Mouse (Mus musculus) gastrocnemius, adult 18-20 months (tissue): ENCODE data around the gene Gm49450. TPM values are rescaled to one million over a fixed set of nuclear protein-coding genes. Genes with fewer than 3 reads are reported as not detected.
"Not testable (repeated sequence)": the region's sequence is repeated elsewhere in the genome, so short reads cannot be mapped to it uniquely, and the experiment has no call there.

Source experiments
- DNase-seq: peaks from one replicate; pipeline ENCODE4 v3.0.0; 2021; ENCODE audit warnings: low spot score
- total RNA-seq, 2 experiments: library from RNA; stranded (reverse); gene quantifications; 2 replicates each; pipeline ENCODE4 v1.2.3; 2021

Gene Gm49450
- total RNA-seq, 2 experiments from 2014 or later: not detected

DNA sequence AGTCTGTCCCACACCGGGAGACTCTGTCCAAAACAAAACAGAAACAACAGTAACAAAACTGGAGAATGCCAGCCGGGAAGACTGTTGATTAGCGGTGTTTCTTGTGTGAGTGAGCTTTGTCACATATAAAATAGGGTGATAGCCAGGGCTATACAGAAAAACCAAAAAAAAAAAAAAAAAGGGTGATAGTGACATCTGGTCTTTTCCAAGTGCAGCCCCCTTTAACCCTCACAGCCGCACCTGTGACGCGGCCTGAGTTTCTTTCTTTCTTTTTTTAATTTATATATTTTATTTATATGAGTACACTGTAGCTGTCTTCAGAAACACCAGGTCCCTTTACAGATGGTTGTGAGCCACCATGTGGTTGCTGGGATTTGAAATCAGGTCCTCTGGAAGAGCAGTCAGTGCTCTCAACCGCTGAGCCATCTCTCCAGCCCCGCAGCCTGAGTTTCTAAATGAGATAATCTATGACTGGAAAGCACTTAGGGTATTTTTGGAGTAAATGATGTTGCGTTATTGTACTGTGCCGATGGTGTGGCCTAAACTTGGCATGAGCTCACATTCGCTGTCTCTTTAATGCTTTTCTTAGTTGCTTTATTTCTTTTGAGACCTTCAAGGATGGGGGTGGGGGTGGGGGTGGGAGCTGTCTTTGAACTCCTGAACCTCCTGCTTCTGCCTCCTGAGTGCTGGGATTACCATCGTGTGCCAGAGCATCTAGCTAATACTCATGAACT is 32.8 kb upstream of the Gm49450 start:
- DNase-seq: no peak

- peak; percentile 82 for DNase-seq
These were observed 32.1 kb upstream of the Gm49450 start for GRCm38 (mm10) chr15:98985240-98985981.

DNA sequence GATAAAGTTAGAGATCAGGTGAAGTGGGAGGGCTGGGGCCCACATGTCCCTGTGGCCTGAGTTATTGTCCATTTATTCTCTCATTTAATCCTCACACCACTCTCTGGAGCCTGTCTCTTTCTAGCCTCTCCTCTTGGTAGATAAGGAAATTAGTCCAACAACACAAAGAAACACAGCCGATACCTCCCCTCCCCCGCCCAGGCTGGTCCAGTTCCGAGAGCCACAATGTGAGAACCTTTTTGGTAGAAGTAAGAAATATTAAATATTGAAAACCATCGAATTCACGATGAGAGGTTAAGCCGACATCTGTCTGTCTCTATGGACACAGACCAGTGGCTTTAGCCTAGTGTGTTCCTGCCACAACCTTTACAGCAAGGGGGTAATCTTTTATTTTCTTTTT is 31.3 kb upstream of the Gm49450 start:
- no peak for DNase-seq

DNA sequence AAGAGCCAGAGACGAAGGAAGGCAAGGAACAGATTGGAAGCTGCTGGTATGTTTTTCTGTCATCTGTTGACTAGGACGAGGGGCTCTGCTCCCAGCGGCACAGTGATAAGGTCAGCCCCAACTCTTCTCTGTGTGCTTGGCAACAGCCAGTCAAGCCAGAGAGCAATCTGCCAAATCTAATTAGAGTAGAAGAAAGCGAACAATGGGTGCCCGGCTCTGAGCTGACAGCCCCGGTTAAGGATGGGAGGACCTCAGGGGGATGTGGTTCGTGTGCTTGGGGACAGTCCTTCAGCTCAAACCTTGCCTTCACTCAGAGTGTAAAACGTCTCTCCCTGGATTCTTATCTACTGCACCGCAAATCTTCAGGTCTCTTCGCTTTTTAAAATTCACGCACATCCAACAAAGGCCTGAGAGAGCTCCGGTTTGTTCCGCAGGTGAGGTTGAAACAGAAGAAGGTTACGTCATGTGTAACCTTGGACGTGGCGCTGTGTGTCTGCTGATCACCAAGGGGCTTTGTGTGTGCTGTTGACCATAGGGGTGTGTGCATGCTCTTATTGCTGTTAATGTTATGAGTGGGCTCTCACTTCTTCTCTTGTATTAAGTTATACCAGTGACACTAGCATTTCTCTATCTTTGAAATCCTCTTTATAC is 30.2 kb upstream of the Gm49450 start:
- no peak for DNase-seq

DNA sequence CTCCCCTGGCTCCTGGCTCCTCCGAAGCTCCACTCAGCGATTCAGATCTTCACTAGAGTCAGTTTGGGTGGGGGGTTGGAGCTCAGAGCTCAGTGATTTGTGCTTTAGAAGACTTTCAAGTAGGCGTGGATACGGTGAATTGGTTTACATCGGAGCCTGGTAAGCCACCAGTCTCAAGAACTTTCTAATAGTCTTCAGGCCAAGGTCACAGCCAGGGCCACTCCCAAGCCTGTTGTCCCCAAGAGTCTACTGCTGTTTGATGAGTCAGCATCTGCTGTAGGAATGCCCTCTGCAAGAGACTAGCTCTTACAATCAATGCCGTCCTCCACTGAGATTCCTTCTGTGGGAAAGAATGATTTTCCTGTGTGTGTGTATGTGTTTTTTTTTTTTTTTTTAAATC is 28.7 kb upstream of the Gm49450 start:
- no peak for DNase-seq

DNA sequence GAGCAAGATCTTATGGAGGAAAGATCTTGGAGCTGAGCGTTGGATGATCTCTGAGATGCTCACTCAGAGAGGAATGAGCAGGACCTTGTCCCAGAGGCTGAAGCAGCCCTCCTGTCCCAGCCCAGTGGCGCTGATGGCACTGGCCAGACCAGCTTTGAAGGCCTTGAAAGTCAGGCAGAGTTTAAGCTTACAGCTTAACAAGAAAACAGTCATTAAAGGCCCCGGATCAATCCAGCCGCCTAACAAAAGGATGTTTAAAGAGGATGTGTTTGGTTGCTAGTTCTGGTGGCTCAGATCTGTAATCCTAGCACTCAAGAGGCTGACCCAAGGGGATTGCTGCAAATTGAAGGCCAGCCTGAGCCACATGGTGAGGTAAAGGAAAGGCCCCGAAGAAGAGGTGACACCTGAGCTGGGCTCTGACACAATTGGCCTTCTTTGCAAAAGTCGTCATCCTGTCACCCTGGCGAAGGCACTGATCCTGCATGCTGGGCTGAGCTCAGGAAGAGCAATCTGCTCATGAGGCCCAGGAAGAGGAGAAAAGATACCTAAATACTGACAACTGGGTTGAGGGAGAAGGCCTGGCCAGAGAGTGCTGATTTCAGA is 26.8 kb upstream of the Gm49450 start:
- no peak for DNase-seq

- DNase-seq: no peak
These were observed 25.2 kb upstream of the Gm49450 start for GRCm38 (mm10) chr15:98978409-98979172.

GRCm38 (mm10) chr15:98977759-98978408 is 24.5 kb upstream of the Gm49450 start:
- DNase-seq: peak; percentile 93

DNA sequence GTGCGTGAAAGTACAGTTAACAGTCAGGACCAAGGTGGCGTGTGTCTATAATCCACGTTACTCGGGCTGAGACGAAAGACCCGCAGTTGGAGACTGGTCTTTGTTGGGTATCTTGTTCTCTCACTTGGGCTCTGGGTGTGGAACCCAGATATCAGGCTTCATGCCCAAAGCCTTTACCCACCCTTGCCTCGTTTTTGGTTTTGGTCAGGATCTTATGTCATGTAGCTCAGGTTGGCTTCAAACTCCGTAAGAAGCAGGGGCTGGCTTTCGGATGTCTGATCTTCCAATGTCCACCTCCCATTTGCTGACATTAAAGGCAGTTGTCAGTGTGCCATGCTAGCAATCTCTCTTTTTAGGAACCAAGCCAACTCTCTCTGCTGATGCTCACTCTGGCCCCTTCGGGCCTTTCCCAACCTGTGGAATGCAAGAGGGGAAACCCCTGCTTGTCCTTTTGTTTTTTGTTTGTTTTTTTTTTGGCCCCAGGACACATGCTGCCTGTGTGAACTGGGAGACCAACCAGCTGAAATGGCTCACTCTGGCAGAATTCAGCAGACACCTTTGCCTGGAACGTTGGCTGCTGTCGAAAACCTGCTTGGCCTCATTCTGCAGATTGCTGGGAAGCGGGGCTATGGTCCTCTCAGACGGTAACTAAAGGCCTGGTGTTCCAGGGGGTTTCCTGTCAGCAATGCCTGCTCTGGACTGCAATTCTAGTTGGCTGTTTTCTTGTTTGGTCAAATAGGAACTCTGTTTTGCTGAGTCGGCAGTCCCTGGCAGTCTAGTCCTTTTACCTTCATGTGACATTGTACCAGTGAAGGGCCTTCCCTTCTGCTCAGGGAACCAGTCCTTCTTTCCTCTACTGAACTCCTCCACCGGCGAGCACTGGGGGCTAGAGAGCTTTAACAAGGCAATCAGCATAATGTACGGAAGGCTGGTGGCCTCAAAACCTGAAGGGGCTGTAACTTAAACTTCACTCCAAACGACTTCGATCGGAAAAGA is 23.7 kb upstream of the Gm49450 start:
- no peak for DNase-seq

GRCm38 (mm10) chr15:98973015-98973614 is 19.8 kb upstream of the Gm49450 start:
- DNase-seq: no peak

- DNase-seq: not testable (repeated sequence)
These were observed 18.4 kb upstream of the Gm49450 start for GRCm38 (mm10) chr15:98971576-98972320.

DNA sequence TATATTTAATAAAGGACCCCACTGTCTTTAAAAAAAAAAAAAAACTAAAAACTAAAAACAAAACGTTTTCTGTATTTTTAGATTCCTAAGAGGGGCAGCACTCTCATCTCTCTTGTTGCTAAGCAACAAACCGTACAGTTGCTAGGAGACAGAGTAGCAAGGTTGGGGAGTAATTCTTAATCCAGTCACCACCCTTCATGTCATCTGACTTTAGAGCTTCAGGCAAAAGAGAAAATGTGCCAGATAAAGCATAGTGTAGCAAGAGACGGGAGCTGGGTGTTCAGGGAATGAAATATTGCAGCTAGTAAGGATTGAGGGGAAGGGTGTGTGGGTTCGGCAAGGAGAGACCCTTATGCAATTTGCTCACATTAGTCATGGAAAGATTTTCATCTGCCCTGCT is 17.8 kb upstream of the Gm49450 start:
- no peak for DNase-seq

DNA sequence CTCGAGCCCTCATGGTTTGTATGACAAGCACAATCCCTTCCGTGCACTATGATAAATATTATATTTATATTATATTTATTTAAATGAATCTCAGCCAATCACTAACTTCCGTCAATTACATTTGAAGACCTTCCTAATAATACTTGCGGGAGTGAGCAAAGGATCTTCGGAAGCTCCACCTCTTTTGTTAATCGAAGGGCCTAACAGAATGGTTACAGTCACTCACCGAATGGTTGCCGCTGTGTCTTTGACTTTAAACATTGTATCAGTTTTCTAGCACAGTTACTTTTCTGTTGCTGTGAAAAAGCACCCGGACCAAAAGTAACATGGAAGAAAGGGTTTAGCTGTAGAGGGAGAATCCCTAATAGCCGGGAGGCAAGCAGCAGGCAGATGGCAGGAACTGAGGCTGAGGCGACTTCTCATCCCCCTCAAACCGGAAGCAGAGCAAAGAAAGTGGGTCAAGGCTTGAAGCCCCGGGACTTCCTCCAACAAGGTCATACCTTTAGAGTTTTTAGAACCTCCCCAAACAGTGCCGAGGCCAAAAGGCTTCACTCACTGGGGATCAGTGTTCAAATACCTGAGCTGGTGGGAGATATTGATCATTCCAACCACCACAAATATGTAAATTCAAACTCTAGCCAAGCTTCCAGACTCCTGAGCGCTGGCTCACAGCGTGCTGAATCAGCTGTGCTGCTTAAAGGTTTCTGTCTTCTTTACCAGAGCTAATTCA is 16.2 kb upstream of the Gm49450 start:
- DNase-seq: no peak

DNA sequence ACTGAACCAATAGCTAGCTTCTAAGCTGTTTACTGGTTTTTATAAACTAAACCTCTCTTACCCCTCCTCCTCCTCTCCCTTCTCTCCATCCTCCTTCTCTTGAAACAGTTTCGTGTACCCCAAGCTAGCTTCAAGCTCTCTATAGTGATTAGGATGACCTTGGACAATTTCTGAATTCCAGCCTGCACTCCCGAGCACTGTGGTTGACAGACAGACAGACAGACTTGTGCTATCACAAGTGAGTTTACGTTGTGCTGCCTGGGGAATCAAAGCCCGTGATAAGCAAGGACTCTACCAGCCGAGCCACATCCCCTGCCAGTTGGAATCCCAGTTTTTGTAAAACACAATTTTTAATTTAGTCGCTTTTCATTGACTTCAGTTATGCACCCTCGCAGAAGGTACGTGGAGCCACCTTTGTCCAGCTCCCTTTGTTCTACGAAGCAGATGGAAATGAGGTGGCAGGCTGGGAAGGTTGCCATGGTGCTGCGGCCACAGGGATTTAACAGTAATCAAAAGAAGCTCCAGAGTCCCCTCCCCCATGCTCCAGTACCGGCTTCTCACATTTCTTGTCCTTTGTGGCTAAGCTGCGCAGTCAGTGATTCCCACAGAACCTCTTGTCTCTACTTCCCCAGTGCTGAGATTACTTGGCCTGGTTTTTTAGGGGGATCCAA is 15.5 kb upstream of the Gm49450 start:
- DNase-seq: no peak

DNA sequence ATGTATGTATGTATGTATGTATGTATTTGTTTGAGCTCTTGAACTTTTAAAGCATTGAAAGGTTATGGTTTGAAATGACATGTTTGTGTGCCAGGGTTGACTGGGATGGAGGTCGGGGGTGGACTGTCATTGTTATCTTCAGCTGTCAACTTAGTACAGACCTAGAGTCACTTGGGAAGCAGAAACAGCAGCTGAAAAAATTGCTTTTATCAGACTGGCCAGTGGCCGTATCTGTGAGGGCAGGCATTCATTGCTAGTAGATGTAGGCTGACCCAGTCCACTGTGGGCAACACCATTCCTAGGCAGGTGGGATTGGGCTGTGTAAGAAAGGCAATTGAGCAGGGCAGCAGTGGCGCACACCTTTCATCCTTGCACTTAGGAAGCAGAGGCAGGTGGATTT is 6.2 kb upstream of the Gm49450 start:
- DNase-seq: no peak

- no peak for DNase-seq
These were observed 5.6 kb upstream of the Gm49450 start for GRCm38 (mm10) chr15:98958901-98959420.

DNA sequence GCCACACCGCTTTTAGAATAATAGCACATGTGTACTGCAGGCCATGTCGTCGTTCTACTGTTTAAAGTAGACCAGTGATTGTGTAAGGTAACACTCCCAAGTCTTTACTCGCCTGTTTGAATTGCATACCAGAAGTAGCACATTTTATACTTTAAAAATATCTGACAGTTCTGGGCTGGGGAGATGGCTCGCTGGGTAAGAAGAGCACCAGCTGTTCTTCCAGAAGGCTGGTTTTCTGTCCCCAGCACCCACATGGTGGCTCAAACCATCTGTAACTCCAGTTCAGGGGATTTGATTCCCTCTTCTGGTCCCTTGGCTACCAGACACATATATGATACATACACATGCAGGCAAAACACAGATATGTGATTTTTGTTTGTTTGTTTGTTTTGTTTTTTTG is 4.1 kb upstream of the Gm49450 start:
- no peak for DNase-seq
